Mouse (Mus musculus): ENCODE results near the gene Hfe.

Gene Hfe

GRCm38 (mm10) chr13:23693856-23694440, 16.7 kb downstream of the Hfe start:
- intact Hi-C loops (cut with DNase I) = no loop called here

GRCm38 (mm10) chr13:23689459-23689858, 21.2 kb downstream of the Hfe start:
- intact Hi-C loops (cut with DNase I) = loop anchor here (5.0 to 10.0 kb wide), 2 partner anchors 45 to 1647 kb away; partner anchors contain the start of genes Hist1h1c, Hist1h2ag, Hist1h2bj and Hist1h4i

GRCm38 (mm10) chr13:23688956-23689355, 21.7 kb downstream of the Hfe start:
- intact Hi-C loops (cut with DNase I) = loop anchor here (5.0 to 10.0 kb wide), 2 partner anchors 46 to 1647 kb away; partner anchors contain the start of genes Hist1h1c, Hist1h2ag, Hist1h2bj and Hist1h4i

GRCm38 (mm10) chr13:23687907-23688306, 22.7 kb downstream of the Hfe start:
- intact Hi-C loops (cut with DNase I) = loop anchor here (5.0 to 10.0 kb wide), 2 partner anchors 47 to 1646 kb away; partner anchors contain the start of genes Hist1h1c, Hist1h2ag, Hist1h2bj and Hist1h4i

GRCm38 (mm10) chr13:23687181-23687580, 23.5 kb downstream of the Hfe start:
- intact Hi-C loops (cut with DNase I) = loop anchor here (5.0 to 10.0 kb wide), 2 partner anchors 48 to 1645 kb away; partner anchors contain the start of genes Hist1h1c, Hist1h2ag, Hist1h2bj and Hist1h4i

GRCm38 (mm10) chr13:23685966-23686365, 24.7 kb downstream of the Hfe start:
- intact Hi-C loops (cut with DNase I) = loop anchor here (1.0 to 10.0 kb wide), 3 partner anchors 12 to 1644 kb away; partner anchors contain the start of genes Hist1h1c, Hist1h2ag, Hist1h2bj and Hist1h4c

- intact Hi-C loops (cut with DNase I) = loop anchor here (1.0 to 10.0 kb wide), 3 partner anchors 13 to 1643 kb away; partner anchors contain the start of genes Hist1h1c, Hist1h2ag, Hist1h2bj and Hist1h4c
These were observed 25.4 kb downstream of the Hfe start for GRCm38 (mm10) chr13:23685121-23685861.

GRCm38 (mm10) chr13:23684295-23684945, 26.2 kb downstream of the Hfe start:
- intact Hi-C loops (cut with DNase I) = loop anchor here (10.0 kb wide), 1 partner anchor 50 kb away; the partner anchor contains the start of gene Hist1h1c

- intact Hi-C loops (cut with DNase I) = loop anchor here (2.0 to 10.0 kb wide), 2 partner anchors 51 to 61 kb away; partner anchors contain the start of genes Hist1h1c and Hist1h1e
These were observed 26.8 kb downstream of the Hfe start, which contains the start of the genes Hist1h2ac and Hist1h2bc for GRCm38 (mm10) chr13:23683755-23684281. TSS of gene Hist1h2ac (minus strand) at chr13:23683948. TSS of gene Hist1h2bc (plus strand) at chr13:23684199.

- intact Hi-C loops (cut with DNase I) = loop anchor here (2.0 to 10.0 kb wide), 2 partner anchors 52 to 60 kb away; partner anchors contain the start of genes Hist1h1c and Hist1h1e
These were observed 27.5 kb downstream of the Hfe start for GRCm38 (mm10) chr13:23682947-23683754.

GRCm38 (mm10) chr13:23682623-23682946, 28.1 kb downstream of the Hfe start:
- intact Hi-C loops (cut with DNase I) = loop anchor here (2.0 to 10.0 kb wide), 2 partner anchors 52 to 60 kb away; partner anchors contain the start of genes Hist1h1c and Hist1h1e

GRCm38 (mm10) chr13:23681990-23682582, 28.6 kb downstream of the Hfe start:
- intact Hi-C loops (cut with DNase I) = loop anchor here (2.0 to 10.0 kb wide), 2 partner anchors 53 to 59 kb away; partner anchors contain the start of genes Hist1h1c and Hist1h1e

GRCm38 (mm10) chr13:23662536-23662935, 48.1 kb downstream of the Hfe start:
- intact Hi-C loops (cut with DNase I) = no loop called here

- intact Hi-C loops (cut with DNase I) = no loop called here
These were observed 50.9 kb downstream of the Hfe start for GRCm38 (mm10) chr13:23659636-23660366.

Small RNAs within 50 kb of the gene (microRNA-seq; reads per million reads assigned to microRNA genes)
- 0 reads per million in 2 experiments for gene Gm44314
- gene Gm44350 = 0 reads per million in 2 experiments
- 0 reads per million in 2 experiments for gene Gm44484

Data from adrenal gland (tissue).